Mouse (Mus musculus) neural tube, embryonic 13.5 days (tissue): ENCODE data around the gene Olfr996. TPM values are rescaled to one million over a fixed set of nuclear protein-coding genes. Genes with fewer than 3 reads are reported as not detected.
"Not testable (repeated sequence)": the region's sequence is repeated elsewhere in the genome, so short reads cannot be mapped to it uniquely, and the experiment has no call there.

Experiments used
- ATAC-seq: fragments of 200-750 bp; cut with Nextera tagmentation; 2 replicates; pipeline ENCODE4 v1.8.0; 2017; ENCODE audit warnings: low read depth, mild to moderate bottlenecking, moderate TSS enrichment, moderate library complexity
- H3K27ac ChIP-seq: fragments of 300-500 bp; sonication (generic); replicated peaks from 2 replicates; pipeline ENCODE4 v1.5.1; 2015; ENCODE audit warnings: moderate library complexity, mild to moderate bottlenecking, inconsistent platforms
- H3K27me3 ChIP-seq: fragments of 300-500 bp; sonication (generic); 2 replicates; pipeline ENCODE4 v1.6.1; 2015; ENCODE audit warnings: mild to moderate bottlenecking, inconsistent platforms
- H3K36me3 ChIP-seq: fragments of 300-500 bp; sonication (generic); 2 replicates; pipeline ENCODE4 v1.6.1; 2015; ENCODE audit warnings: mild to moderate bottlenecking, inconsistent platforms
- H3K4me1 ChIP-seq: fragments of 300-500 bp; sonication (generic); replicated peaks from 2 replicates; pipeline ENCODE4 v1.6.1; 2015; ENCODE audit warnings: inconsistent platforms
- H3K4me2 ChIP-seq: fragments of 300-500 bp; sonication (generic); 2 replicates; pipeline ENCODE4 v1.6.1; 2015; ENCODE audit warnings: inconsistent platforms, mild to moderate bottlenecking, moderate library complexity
- H3K4me3 ChIP-seq: fragments of 300-500 bp; sonication (generic); 2 replicates; pipeline ENCODE4 v1.5.1; 2015; ENCODE audit warnings: mild to moderate bottlenecking, inconsistent platforms
- H3K9ac ChIP-seq: fragments of 300-500 bp; sonication (generic); 2 replicates; pipeline ENCODE4 v1.6.1; 2015; ENCODE audit warnings: moderate library complexity, mild to moderate bottlenecking, inconsistent platforms
- H3K9me3 ChIP-seq: fragments of 300-500 bp; sonication (generic); 2 replicates; pipeline ENCODE4 v1.6.1; 2016; ENCODE audit warnings: inconsistent platforms
- WGBS: fragments of 180-500 bp; shearing (Covaris S2); methylation state at CpG from one replicate; pipeline ENCODE4 v1.1.7; 2015; 5-methylcytosine and 5-hydroxymethylcytosine counted together
- polyA plus RNA-seq: library from polyadenylated mRNA; unstranded; fragments of >200 nt; fragmentation: Nextera tagmentation; extraction: Ambion mirVana; gene quantifications from 2 replicates; pipeline ENCODE4 v1.2.1, GENCODE M21; 2015

Olfr996 gene
- polyA plus RNA-seq: not detected in 2 replicates

DNA sequence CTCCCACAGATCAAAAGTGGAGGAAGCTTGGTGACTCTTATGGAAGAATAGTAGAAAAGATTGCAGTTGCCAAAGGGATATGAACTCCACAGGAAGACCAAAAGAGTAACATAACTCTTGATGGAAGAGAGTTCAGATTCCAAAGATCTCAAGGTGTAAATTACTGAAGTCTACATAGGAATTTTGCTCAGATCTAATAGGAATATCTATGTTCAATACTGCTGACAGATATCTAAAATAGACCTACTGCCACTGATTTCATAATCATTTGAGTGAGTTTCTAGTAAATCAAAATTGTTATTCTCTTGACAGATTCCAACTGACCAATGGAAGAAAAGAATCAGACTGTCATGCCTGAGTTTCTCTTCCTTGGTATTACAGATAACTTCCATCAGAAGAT lies at the start of gene Olfr996:
Gene Olfr996 (plus strand): TSS at position 301 of the 400 bp plus-strand sequence.
- H3K36me3 ChIP-seq: no peaks in the 10 kb centered on the region
- no peaks in the 10 kb centered on the region for H3K27me3 ChIP-seq
- no peak for ATAC-seq
- no peak within 1 kb of the TSS for H3K9ac ChIP-seq
- H3K4me2 ChIP-seq: no peak within 1 kb of the TSS
- no peak within 1 kb of the TSS for H3K27ac ChIP-seq
- H3K4me3 ChIP-seq: no peak within 1 kb of the TSS
- H3K9me3 ChIP-seq: no peaks in the 10 kb centered on the region
- no peaks in the 10 kb centered on the region for H3K4me1 ChIP-seq

DNA sequence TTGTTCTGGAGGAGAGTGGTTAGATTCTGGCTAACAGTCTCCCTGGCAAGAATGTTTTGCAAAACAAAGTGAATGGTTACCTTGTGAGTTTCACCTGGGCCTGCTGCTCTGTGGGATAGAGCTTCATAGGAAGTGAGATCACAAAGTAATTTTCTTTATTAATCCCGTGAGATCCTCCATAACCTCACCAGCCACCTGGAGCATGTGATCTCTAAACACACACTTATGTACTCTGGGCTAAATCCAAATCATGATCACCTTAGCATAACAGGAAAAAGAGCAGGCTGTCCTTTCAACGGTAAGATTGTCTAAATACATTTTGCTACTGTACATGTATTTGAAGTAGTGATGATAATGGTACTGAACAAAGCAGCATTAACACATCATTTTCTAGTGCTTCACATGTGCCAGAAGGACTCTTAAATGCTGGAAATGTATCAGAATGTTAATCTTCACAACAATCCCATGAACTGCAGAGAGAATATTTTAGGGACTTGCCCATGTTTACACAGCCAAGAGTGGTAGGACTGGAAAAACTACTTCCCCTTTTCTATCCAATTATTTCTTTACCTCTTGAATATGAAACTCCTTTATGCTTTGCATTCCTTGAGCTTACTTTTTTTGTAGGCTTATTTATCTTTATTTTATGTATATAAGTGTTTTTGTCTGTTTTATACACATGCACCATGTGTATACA lies 46.8 kb upstream of the Olfr996 start:
- no peak overlapping the region for H3K4me2 ChIP-seq
- no peaks in the 10 kb centered on the region for H3K36me3 ChIP-seq
- H3K4me1 ChIP-seq: no peaks in the 10 kb centered on the region
- no peak overlapping the region for H3K27ac ChIP-seq
- ATAC-seq: no peak
- no peaks in the 10 kb centered on the region for H3K9me3 ChIP-seq
- 83% methylated on average over 2 of the region's 2 CpGs for WGBS
- H3K9ac ChIP-seq: no peak overlapping the region
- H3K4me3 ChIP-seq: no peak overlapping the region
- no peaks in the 10 kb centered on the region for H3K27me3 ChIP-seq

DNA sequence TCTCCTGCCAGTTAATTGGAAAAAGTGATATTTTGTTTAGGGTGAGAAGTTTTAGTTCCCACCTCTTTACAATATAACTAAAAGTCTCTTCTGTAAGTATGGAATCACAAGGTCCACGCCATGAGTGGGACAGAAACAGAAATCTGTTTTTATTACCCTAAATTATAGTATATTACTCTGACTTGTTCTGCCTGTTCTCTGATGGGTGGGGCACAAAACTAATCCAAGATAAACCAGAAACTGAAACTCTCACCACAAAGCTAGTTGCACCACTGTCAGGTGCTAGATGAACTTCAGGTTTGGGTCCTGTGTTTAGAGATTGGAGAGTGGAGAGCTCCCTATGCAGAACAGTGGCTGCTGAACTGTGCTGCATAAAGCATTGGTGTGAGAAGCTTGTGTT lies 45.1 kb upstream of the Olfr996 start:
- no peak overlapping the region for H3K27ac ChIP-seq

DNA sequence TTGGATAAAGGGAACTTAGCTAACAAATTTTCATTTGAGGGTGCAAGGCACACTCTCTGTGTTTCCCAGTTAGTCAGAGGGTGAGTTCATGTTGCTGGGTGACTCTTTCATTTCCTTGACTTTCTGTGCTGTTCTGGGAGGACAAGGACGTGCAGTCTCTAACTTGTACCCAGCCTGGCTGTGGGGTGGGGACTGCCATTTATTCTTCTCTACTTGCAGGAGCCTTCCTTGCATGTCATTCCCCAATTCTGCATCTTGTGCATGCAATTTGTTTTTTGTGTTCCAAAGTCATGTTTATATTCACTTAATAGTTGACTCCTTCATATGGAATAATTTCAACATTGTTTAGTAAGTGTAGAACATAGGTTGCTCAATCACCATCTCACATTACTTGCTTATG lies 24.2 kb upstream of the Olfr996 start:
- Histone ChIP-seq H3K4me1 (no peaks in the 10 kb centered on the region), H3K4me3 (no peak overlapping the region), H3K9ac (no peak overlapping the region), H3K4me2 (no peak overlapping the region), H3K36me3 (no peaks in the 10 kb centered on the region), H3K27me3 (no peaks in the 10 kb centered on the region), H3K9me3 (no peaks in the 10 kb centered on the region), H3K27ac (no peak overlapping the region)
- no peak for ATAC-seq
- WGBS: 77% methylated on average over 1 of the region's 1 CpGs

More for the DNA sequence above, 45.1 kb upstream of the Olfr996 start:
- no peaks in the 10 kb centered on the region for H3K27me3 ChIP-seq
- no peak overlapping the region for H3K4me3 ChIP-seq
- H3K9ac ChIP-seq: no peak overlapping the region
- H3K4me2 ChIP-seq: no peak overlapping the region
- ATAC-seq: no peak
- no peaks in the 10 kb centered on the region for H3K4me1 ChIP-seq
- WGBS: 84% methylated on average over 1 of the region's 1 CpGs
- no peaks in the 10 kb centered on the region for H3K36me3 ChIP-seq
- no peaks in the 10 kb centered on the region for H3K9me3 ChIP-seq

DNA sequence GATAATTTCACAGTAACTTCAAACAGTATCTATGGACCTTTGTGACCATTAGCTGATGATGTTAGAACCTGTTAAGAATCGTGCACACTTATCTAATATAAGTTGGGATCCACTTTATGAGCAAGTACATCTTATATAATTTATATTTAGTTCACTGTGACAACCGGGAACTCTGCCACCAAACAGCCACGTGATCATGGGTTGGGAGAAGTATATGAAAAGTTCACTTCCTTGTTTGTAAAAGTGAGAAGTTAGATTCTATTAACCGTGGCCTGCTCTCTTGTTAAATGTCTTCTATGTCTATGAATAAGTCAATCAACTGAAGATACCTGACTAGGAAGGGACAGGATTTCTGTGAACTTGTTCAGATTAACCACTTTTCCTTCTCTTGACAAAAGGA lies 18.8 kb upstream of the Olfr996 start:
- Histone ChIP-seq H3K4me3 (no peak overlapping the region), H3K4me2 (no peak overlapping the region), H3K4me1 (no peaks in the 10 kb centered on the region), H3K27ac (no peak overlapping the region), H3K9me3 (no peaks in the 10 kb centered on the region), H3K36me3 (no peaks in the 10 kb centered on the region), H3K9ac (no peak overlapping the region), H3K27me3 (no peaks in the 10 kb centered on the region)
- WGBS: 73% methylated on average over 4 of the region's 4 CpGs
- no peak for ATAC-seq

DNA sequence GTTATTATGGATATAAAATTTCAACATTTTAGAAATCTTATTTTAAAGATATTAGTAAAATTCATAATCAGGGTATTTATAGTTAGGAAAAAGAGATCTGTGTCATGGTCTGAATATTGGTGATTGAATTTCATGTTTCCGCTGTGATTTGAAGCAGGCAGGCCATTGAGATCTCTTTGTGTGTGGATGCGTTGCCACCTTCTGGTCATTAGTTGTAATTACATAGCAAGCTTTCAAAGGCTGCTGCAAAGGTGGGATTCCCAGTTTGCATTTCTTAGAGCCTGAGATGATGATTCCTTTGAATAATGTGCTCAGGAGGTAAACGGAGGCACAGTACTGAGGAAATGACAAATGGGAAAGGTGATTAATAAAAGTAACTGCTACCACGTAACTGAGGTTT lies 17.8 kb upstream of the Olfr996 start:
- 22% methylated on average over 4 of the region's 4 CpGs for WGBS
- no peak overlapping the region for H3K9ac ChIP-seq
- H3K9me3 ChIP-seq: no peaks in the 10 kb centered on the region
- ATAC-seq: peak; percentile 65; the same call in 1 of the 2 replicates
- H3K27me3 ChIP-seq: no peaks in the 10 kb centered on the region
- no peak overlapping the region for H3K4me2 ChIP-seq
- no peak overlapping the region for H3K27ac ChIP-seq
- H3K4me1 ChIP-seq: no peaks in the 10 kb centered on the region
- no peaks in the 10 kb centered on the region for H3K36me3 ChIP-seq
- no peak overlapping the region for H3K4me3 ChIP-seq

DNA sequence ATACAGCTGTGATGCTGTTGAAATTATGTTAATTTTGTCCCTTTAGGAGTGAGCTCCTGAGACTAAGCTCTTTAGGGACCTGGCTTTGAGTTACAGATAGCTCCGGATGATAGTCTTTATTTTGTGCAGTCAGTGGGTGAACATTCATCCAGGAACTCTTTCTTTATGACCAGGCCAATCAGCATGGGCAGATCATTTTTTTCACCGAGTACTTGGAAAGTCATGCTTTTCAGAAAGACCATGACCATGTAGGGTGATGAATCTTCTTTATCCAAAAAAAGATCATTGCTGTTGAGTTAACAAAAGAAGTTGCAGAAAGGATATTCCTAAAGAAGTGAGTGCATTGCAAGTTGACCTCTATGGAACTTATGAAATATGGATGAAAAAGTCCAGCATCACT lies 9.6 kb downstream of the Olfr996 start, which contains the start of gene Olfr998:
Gene Olfr998 (plus strand): TSS at position 301 of the 400 bp plus-strand sequence.
- not testable (repeated sequence) for H3K27me3 ChIP-seq, H3K4me2 ChIP-seq, H3K9me3 ChIP-seq, ATAC-seq, H3K36me3 ChIP-seq, H3K4me1 ChIP-seq, H3K27ac ChIP-seq, H3K9ac ChIP-seq, H3K4me3 ChIP-seq
- 89% methylated on average over 2 of the region's 2 CpGs for whole genome bisulfite sequencing

DNA sequence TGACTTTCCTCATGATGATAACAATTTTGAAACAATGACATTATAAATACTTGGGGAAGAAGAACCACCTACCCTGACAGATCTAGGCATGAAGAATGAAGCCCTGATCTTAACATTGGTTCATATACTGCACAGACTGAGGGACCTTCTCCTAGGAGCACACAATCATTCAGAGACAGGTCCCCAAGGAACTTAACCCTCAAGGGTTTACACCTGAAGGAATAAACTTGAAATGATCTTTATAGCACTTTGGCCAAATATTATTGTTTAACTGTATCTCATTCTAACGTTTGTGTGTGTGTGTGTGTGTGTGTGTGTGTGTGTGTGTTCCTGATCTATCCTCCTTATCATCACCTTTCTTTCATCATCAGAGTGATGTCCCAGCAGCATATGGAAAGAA lies 32.8 kb downstream of the Olfr996 start, which contains the start of gene Olfr1000:
Gene Olfr1000 (minus strand): TSS at position 101 of the 400 bp plus-strand sequence.
- no peaks in the 10 kb centered on the region for H3K9me3 ChIP-seq
- no peak within 1 kb of the TSS for H3K4me2 ChIP-seq
- 72% methylated on average over 1 of the region's 1 CpGs for WGBS
- H3K27me3 ChIP-seq: no peaks in the 10 kb centered on the region
- no peaks in the 10 kb centered on the region for H3K4me1 ChIP-seq
- no peaks in the 10 kb centered on the region for H3K36me3 ChIP-seq
- no peak within 1 kb of the TSS for H3K4me3 ChIP-seq
- no peak within 1 kb of the TSS for H3K27ac ChIP-seq
- H3K9ac ChIP-seq: no peak within 1 kb of the TSS
- no peak for ATAC-seq

Other genes starting within 250 kb of the Olfr996 start
- gene Olfr987, start 239.9 kb upstream of the Olfr996 start, polyA plus RNA-seq: not detected in 2 replicates
- gene Olfr988, start 216.0 kb upstream of the Olfr996 start, polyA plus RNA-seq: not detected in 2 replicates
- not detected in 2 replicates for gene Olfr992, start 169.7 kb upstream of the Olfr996 start, polyA plus RNA-seq
- gene Olfr993, start 164.3 kb upstream of the Olfr996 start, polyA plus RNA-seq: not detected in 2 replicates
- not detected in 2 replicates for gene Olfr994, start 142.8 kb upstream of the Olfr996 start, polyA plus RNA-seq
- gene Olfr995, start 135.6 kb upstream of the Olfr996 start, polyA plus RNA-seq: not detected in 2 replicates
- gene 4833423E24Rik, start 60.2 kb upstream of the Olfr996 start, polyA plus RNA-seq: not detected in 2 replicates
- gene Olfr998, start 9.7 kb downstream of the Olfr996 start, polyA plus RNA-seq: not detected in 2 replicates
- not detected in 2 replicates for gene Olfr1000, start 32.7 kb downstream of the Olfr996 start, polyA plus RNA-seq
- gene Olfr1002, start 71.5 kb downstream of the Olfr996 start, polyA plus RNA-seq: not detected in 2 replicates
- not detected in 2 replicates for gene Olfr154, start 85.2 kb downstream of the Olfr996 start, polyA plus RNA-seq
- gene Olfr1006, start 99.6 kb downstream of the Olfr996 start, polyA plus RNA-seq: not detected in 2 replicates
- gene Olfr1008, start 110.2 kb downstream of the Olfr996 start, polyA plus RNA-seq: not detected in 2 replicates
- not detected in 2 replicates for gene Olfr1009, start 136.2 kb downstream of the Olfr996 start, polyA plus RNA-seq
- not detected in 2 replicates for gene Olfr1012, start 183.6 kb downstream of the Olfr996 start, polyA plus RNA-seq
- not detected in 2 replicates for gene Olfr1013, start 187.9 kb downstream of the Olfr996 start, polyA plus RNA-seq
- not detected in 2 replicates for gene Olfr1014, start 193.5 kb downstream of the Olfr996 start, polyA plus RNA-seq
- gene Olfr1015, start 202.8 kb downstream of the Olfr996 start, polyA plus RNA-seq: not detected in 2 replicates
- gene Olfr1016, start 223.3 kb downstream of the Olfr996 start, polyA plus RNA-seq: not detected in 2 replicates
- not detected in 2 replicates for gene Olfr1018, start 239.3 kb downstream of the Olfr996 start, polyA plus RNA-seq